Mouse (Mus musculus): ENCODE measurements around the gene Kbtbd12. TPM values are rescaled to one million over a fixed set of nuclear protein-coding genes. Genes with fewer than 3 reads are reported as not detected.

The Kbtbd12 gene
- total RNA-seq, 2 experiments from 2014 or later = 0.89 to 3.0 TPM

- peak; percentile 35 to 51 for DNase-seq (ENCODE audit: low spot score in 2 of 2)
These were observed 10.4 kb downstream of the Kbtbd12 start for GRCm38 (mm10) chr6:88627317-88627811.

GRCm38 (mm10) chr6:88626912-88627311 lies 10.8 kb downstream of the Kbtbd12 start:
- no peak for DNase-seq (ENCODE audit: low spot score in 2 of 2)

GRCm38 (mm10) chr6:88626462-88626861 lies 11.3 kb downstream of the Kbtbd12 start:
- no peak for DNase-seq (ENCODE audit: low spot score in 2 of 2)

DNA sequence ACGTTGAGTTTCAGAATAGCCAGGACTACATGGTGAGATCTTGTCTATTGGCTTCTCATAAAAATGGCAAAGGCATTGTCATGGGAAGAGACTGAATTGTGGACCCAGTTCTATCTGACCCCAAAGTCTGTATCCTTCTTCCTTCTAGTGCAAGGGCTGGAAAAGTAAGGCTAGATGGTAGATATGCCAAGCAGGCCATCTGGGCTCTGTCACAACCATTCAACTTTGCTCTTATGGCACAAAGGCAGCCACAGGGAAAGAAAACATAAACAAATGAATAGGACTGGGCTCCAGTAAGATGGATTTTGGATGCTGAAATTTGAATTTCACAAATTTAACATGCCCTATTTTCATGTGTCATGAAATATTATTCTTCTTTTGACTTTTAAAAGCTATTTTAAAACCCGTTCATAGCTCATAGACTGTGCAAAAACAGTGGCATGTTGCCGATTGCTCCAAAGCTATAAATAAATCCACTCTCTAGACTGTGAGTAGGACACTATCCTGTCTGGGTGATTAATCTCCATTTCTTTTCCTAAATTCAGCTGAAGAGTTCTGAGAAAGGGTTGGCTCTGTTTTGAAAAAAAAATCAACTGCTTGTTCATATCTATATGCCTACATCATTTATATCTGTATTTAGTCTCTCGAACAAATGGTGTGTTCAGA lies 15.8 kb downstream of the Kbtbd12 start:
- no peak for DNase-seq (ENCODE audit: low spot score in 2 of 2)

GRCm38 (mm10) chr6:88619542-88619941 lies 18.2 kb downstream of the Kbtbd12 start:
- no peak for DNase-seq (ENCODE audit: low spot score in 2 of 2)

DNA sequence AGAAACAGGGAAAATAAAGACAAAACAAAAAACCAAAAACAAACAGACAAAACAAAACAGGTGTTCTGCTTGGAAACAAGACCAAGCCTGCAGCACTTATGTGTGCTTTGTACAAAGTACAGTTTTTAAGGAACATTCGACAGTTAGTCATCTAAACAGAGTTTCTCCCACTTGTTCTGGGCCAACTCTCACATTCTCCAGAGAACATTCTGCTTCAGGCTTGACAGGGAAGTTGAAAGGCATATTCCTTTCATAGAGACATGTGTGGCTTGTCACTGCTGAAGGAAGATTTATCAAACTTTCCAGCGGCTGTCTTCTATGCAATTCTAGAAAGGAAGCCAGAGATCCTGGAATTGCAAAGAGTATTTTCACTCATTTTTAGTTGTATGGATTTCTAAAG lies 22.4 kb downstream of the Kbtbd12 start:
- DNase-seq (ENCODE audit: low spot score in 2 of 2) = no peak

- DNase-seq (ENCODE audit: low spot score in 2 of 2) = no peak
These were observed 31.3 kb downstream of the Kbtbd12 start for GRCm38 (mm10) chr6:88606417-88606816.

GRCm38 (mm10) chr6:88605715-88606114 lies 32.0 kb downstream of the Kbtbd12 start:
- DNase-seq (ENCODE audit: low spot score in 2 of 2) = no peak

- DNase-seq (ENCODE audit: low spot score in 2 of 2) = no peak
These were observed 32.5 kb downstream of the Kbtbd12 start for GRCm38 (mm10) chr6:88605235-88605634.

DNA sequence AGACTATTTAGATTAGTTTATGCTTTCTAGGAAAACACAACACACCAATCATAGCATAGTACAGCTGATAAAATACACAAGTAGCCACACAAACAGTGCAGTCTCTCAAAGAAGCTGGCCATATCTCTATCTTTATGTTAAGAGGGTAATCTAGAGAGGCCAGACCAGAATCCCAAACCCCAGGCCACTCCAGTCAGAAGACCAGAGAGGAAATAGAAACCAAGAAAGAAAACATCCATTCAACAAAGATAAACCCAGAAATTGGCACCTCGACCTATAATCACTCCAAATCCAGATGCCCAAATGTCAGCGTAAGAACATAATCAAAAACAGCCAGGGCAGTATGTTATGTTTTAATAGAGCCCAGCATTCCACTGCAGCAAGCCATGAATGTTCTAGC lies 41.6 kb downstream of the Kbtbd12 start:
- DNase-seq (ENCODE audit: low spot score in 2 of 2) = no peak

- no peak for DNase-seq (ENCODE audit: low spot score in 2 of 2)
These were observed 45.4 kb downstream of the Kbtbd12 start for GRCm38 (mm10) chr6:88592367-88592766.

GRCm38 (mm10) chr6:88590231-88590630 lies 47.5 kb downstream of the Kbtbd12 start:
- DNase-seq (ENCODE audit: low spot score in 2 of 2) = no peak

GRCm38 (mm10) chr6:88589517-88589916 lies 48.2 kb downstream of the Kbtbd12 start:
- DNase-seq (ENCODE audit: low spot score in 2 of 2) = no peak

GRCm38 (mm10) chr6:88588581-88589256 lies 49.0 kb downstream of the Kbtbd12 start:
- DNase-seq (ENCODE audit: low spot score in 2 of 2) = no peak

DNA sequence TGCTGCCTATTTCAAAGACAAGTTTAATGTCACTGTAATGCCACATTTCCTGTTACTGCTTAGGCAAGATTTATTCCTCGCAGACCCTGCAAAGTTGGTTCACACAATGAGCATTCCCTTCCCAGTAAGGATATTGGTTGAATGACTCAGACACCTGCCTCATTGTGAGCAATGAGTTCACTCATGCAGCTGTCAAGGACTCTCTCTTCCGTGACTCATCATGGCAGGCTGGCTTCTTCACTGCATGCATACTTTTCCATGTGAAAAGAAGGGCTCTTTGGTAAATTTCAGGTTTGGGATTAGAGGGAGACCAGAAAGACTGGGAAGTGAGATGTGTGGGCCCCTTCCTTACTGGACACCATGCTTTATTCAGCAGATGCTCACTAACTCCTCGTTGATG lies 50.7 kb downstream of the Kbtbd12 start:
- DNase-seq (ENCODE audit: low spot score in 2 of 2) = no peak

- DNase-seq (ENCODE audit: low spot score in 2 of 2) = no peak
These were observed 53.8 kb downstream of the Kbtbd12 start for GRCm38 (mm10) chr6:88583950-88584349.

DNA sequence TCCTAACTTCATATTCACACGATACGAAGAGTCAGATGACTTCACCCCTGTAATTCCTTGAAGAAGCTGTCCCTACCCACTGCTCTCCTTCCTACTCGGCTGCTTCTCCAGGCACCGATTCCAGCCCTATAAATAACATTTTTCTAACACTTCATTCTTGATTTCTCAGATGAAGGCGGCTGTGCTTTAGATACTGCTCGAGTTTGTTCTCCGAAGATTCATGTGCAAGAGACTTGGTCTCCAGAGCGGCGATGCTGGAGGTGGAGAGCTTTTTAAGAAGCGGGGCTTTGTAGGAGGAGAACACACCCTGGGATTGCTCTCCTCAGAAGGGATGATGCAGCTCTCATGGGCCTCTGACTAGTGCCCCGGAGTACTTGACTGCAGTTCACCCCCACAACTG lies 61.3 kb downstream of the Kbtbd12 start:
- no peak for DNase-seq (ENCODE audit: low spot score in 2 of 2)

GRCm38 (mm10) chr6:88566676-88567075 lies 71.1 kb downstream of the Kbtbd12 start:
- DNase-seq (ENCODE audit: low spot score in 2 of 2) = no peak

DNA sequence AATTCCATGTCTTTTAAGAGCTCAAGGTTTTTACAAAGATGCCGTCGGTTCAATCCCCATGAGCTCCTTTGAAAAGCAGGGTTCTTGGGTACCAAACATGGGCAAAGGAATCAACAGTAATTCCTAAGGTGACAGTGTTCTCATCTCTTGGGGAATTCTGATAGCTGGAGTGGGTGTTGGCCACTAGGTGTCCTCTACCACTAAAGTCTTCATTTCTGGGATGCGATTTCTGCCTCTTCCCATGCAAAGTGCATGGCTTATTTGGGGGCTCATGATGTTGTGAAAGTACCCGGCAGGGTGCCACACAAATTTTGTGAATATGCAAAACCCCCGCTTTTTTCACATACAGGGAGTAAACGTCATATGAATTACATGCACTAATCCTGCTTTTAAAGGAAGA lies 72.7 kb downstream of the Kbtbd12 start:
- peak in 1 of 2 experiments; percentile 17 for DNase-seq (ENCODE audit: low spot score in 2 of 2)

- no peak for DNase-seq (ENCODE audit: low spot score in 2 of 2)
These were observed 77.6 kb downstream of the Kbtbd12 start for GRCm38 (mm10) chr6:88560156-88560555.

GRCm38 (mm10) chr6:88559688-88560087 lies 78.1 kb downstream of the Kbtbd12 start:
- no peak for DNase-seq (ENCODE audit: low spot score in 2 of 2)

GRCm38 (mm10) chr6:88558076-88558475 lies 79.7 kb downstream of the Kbtbd12 start:
- DNase-seq (ENCODE audit: low spot score in 2 of 2) = no peak

- DNase-seq (ENCODE audit: low spot score in 2 of 2) = no peak
These were observed 80.2 kb downstream of the Kbtbd12 start for GRCm38 (mm10) chr6:88557548-88557947.

Measured in adrenal gland, adult 18-20 months (tissue).